8 mouse cellular contexts compared by ENCODE assay signal in genomic region chr8:125226989-125227624, GRCm38 (mm10).
DNase-seq lines count a peak whose midpoint lies in the region; ATAC-seq and TF ChIP-seq lines count a peak whose summit lies in the region.

No protein-coding gene starts in this region.

- no peaks in the 10 kb centered on the region for H3K9me3 ChIP-seq in lung, embryonic 16.5 days (ENCODE audit: control insufficient read depth, low read length)

- H3K27me3 ChIP-seq in lung, embryonic 16.5 days (ENCODE audit: control insufficient read depth, insufficient read depth, low read depth, low read length), result no peaks in the 10 kb centered on the region

- H3K4me2 ChIP-seq in lung, embryonic 16.5 days (ENCODE audit: low read depth, low read length), result peak overlapping the region; percentile 26

- ATAC-seq in lung, embryonic 16.5 days (ENCODE audit: low read depth), result peak; percentile 82

- WGBS in lung, embryonic 16.5 days, result 22% methylated on average over 14 of the region's 14 CpGs

- H3K27ac ChIP-seq in layer of hippocampus, adult 2 months, result peak overlapping the region; percentile 65
- H3K27ac ChIP-seq in lung, embryonic 16.5 days (ENCODE audit: low read length), result peak overlapping the region; percentile 5; the same call in 1 of the 2 replicates

- no peak overlapping the region for H3K4me3 ChIP-seq in layer of hippocampus, adult 2 months
- no peak overlapping the region for H3K4me3 ChIP-seq in lung, embryonic 16.5 days (ENCODE audit: low read length)

- no peaks in the 10 kb centered on the region for H3K36me3 ChIP-seq in lung, embryonic 16.5 days (ENCODE audit: control insufficient read depth, insufficient read depth, low read length)

- peak overlapping the region; percentile 36; the same call in 1 of the 2 replicates for H3K9ac ChIP-seq in lung, embryonic 16.5 days (ENCODE audit: low read length)

- H3K4me1 ChIP-seq in lung, embryonic 16.5 days (replicated peaks; ENCODE audit: control insufficient read depth, insufficient read depth, low read length), result peaks cover 32% of the 10 kb centered on the region

- DNase-seq in layer of hippocampus, adult 2 months (ENCODE audit: low spot score in 2 of 2), result peak; percentile 14 to 37
- DNase-seq in layer of hippocampus, postnatal 25 days (ENCODE audit: extremely low spot score in 1 of 2, low spot score in 1 of 2), result no peak
- peak; percentile 69 for DNase-seq in gastrocnemius, postnatal 25 days
- peak; percentile 4 for DNase-seq in induced T-regulatory cell, adult 2 months (ENCODE audit: low read depth)
- peak; percentile 11 to 39 for DNase-seq in spleen, postnatal 10 days (ENCODE audit: low spot score in 2 of 2)
- no peak for DNase-seq in cerebellum, adult 9-11 months
- DNase-seq in right cerebral cortex, postnatal 14 days, result no peak

- peak; percentile 33 for TF ChIP-seq CTCF in layer of hippocampus, adult 2 months (conservative IDR thresholded peaks at IDR 0.05)

Comparison
In these comparisons a context has a peak if more than half of its experiments do, and no peak if none do; other contexts are left out.
1. DNase-seq: peak in layer of hippocampus, adult 2 months (2 of 2), gastrocnemius, postnatal 25 days (single experiment), induced T-regulatory cell, adult 2 months (single experiment) and spleen, postnatal 10 days (2 of 2); none in layer of hippocampus, postnatal 25 days (0 of 2), cerebellum, adult 9-11 months (single experiment) and right cerebral cortex, postnatal 14 days (single experiment).